Mouse (Mus musculus) T-helper 17 cell (primary cell): ENCODE data around the gene Nol11.

ENCODE experiments used
- in situ Hi-C, 2 experiments: fragments of 300-600 bp; cut with MboI, MseI; formaldehyde crosslinking; loops; 1 replicate in 1 of 2; 2 replicates in 1 of 2; pipeline ENCODE4 v1.15.1; 2025; ENCODE audit warnings: high pct_unique_total_duplicates in 2 of 2

Gene Nol11

GRCm38 (mm10) chr11:107188565-107189552 lies at the start of gene Nol11:
Nol11 (minus strand) TSS chr11:107189381.
- in situ Hi-C loops = no loop called here

GRCm38 (mm10) chr11:107238506-107238905 lies 49.3 kb upstream of the Nol11 start:
- in situ Hi-C loops = loop anchor here (5.0 to 10.0 kb wide), 2 partner anchors 69 to 1876 kb away; no protein-coding TSS in a partner anchor

GRCm38 (mm10) chr11:107237532-107237931 lies 48.4 kb upstream of the Nol11 start:
- in situ Hi-C loops = loop anchor here (5.0 to 10.0 kb wide), 2 partner anchors 70 to 1877 kb away; no protein-coding TSS in a partner anchor

GRCm38 (mm10) chr11:107233252-107233890 lies 44.2 kb upstream of the Nol11 start:
- in situ Hi-C loops = loop anchor here in 1 of 2 experiments (10.0 kb wide), 1 partner anchor 1881 kb away; no protein-coding TSS in a partner anchor

- in situ Hi-C loops = loop anchor here in 1 of 2 experiments (10.0 kb wide), 1 partner anchor 1885 kb away; no protein-coding TSS in a partner anchor
These were observed 40.9 kb upstream of the Nol11 start for GRCm38 (mm10) chr11:107230128-107230527.

- in situ Hi-C loops = no loop called here
These were observed 37.2 kb upstream of the Nol11 start for GRCm38 (mm10) chr11:107226431-107226830.

- in situ Hi-C loops = no loop called here
These were observed 36.8 kb upstream of the Nol11 start for GRCm38 (mm10) chr11:107226013-107226412.

- in situ Hi-C loops = no loop called here
These were observed 36.1 kb upstream of the Nol11 start for GRCm38 (mm10) chr11:107225301-107225700.

GRCm38 (mm10) chr11:107223667-107224214 lies 34.6 kb upstream of the Nol11 start:
- in situ Hi-C loops = no loop called here

GRCm38 (mm10) chr11:107223169-107223561 lies 34.0 kb upstream of the Nol11 start:
- in situ Hi-C loops = no loop called here

GRCm38 (mm10) chr11:107222531-107223168 lies 33.5 kb upstream of the Nol11 start:
- in situ Hi-C loops = no loop called here

- in situ Hi-C loops = loop anchor here in 1 of 2 experiments (5.0 kb wide), 1 partner anchor 257 kb away; the partner anchor contains the start of gene Pitpnc1
These were observed 25.9 kb upstream of the Nol11 start for GRCm38 (mm10) chr11:107215111-107215510.

GRCm38 (mm10) chr11:107213745-107214144 lies 24.6 kb upstream of the Nol11 start:
- in situ Hi-C loops = loop anchor here in 1 of 2 experiments (5.0 kb wide), 1 partner anchor 264 kb away; the partner anchor contains the start of gene Psmd12

- in situ Hi-C loops = loop anchor here in 1 of 2 experiments (5.0 kb wide), 1 partner anchor 267 kb away; the partner anchor contains the start of gene Psmd12
These were observed 20.6 kb upstream of the Nol11 start for GRCm38 (mm10) chr11:107209818-107210217.

- in situ Hi-C loops = no loop called here
These were observed 12.6 kb upstream of the Nol11 start for GRCm38 (mm10) chr11:107201773-107202172.

GRCm38 (mm10) chr11:107199281-107199680 lies 10.1 kb upstream of the Nol11 start:
- in situ Hi-C loops = no loop called here

GRCm38 (mm10) chr11:107195334-107195733 lies 6.2 kb upstream of the Nol11 start:
- in situ Hi-C loops = no loop called here

- in situ Hi-C loops = no loop called here
These were observed 1.2 kb upstream of the Nol11 start for GRCm38 (mm10) chr11:107190376-107190775.

- in situ Hi-C loops = no loop called here
These were observed 5.4 kb downstream of the Nol11 start for GRCm38 (mm10) chr11:107183777-107184176.

GRCm38 (mm10) chr11:107161215-107161614 lies 28.0 kb downstream of the Nol11 start:
- in situ Hi-C loops = no loop called here

GRCm38 (mm10) chr11:107159034-107159433 lies 30.1 kb downstream of the Nol11 start:
- in situ Hi-C loops = no loop called here
